Comparison of ENCODE assay signal across 10 mouse cellular contexts in genomic region chr6:50379136-50379535, GRCm38 (mm10).
DNase-seq lines count a peak whose midpoint lies in the region; ATAC-seq lines count a peak whose summit lies in the region.
"Had no signal": no experiment of that assay in that cellular context is flagged by ENCODE, and none has a peak within 500 bp of the region (broad histone marks: within the 10 kb centered on the region; RNA-seq: fewer than 3 reads in every experiment).

No protein-coding gene starts in this region.

- WGBS in kidney, embryonic 14.5 days: 65% methylated on average over 5 of the region's 5 CpGs
- WGBS in kidney, embryonic 16.5 days: 61% methylated on average over 5 of the region's 5 CpGs
- 36% methylated on average over 5 of the region's 5 CpGs for WGBS in embryonic facial prominence, embryonic 14.5 days
- 33% methylated on average over 5 of the region's 5 CpGs for WGBS in limb, embryonic 12.5 days

- 0 out of 2 replicates have a peak overlapping the region, but pooled peaks have one; percentile 1 for H3K27ac ChIP-seq in kidney, embryonic 14.5 days (ENCODE audit: low read depth, low read length)
- no peak overlapping the region for H3K27ac ChIP-seq in kidney, embryonic 16.5 days (ENCODE audit: low read length)
- H3K27ac ChIP-seq in embryonic facial prominence, embryonic 14.5 days (replicated peaks; ENCODE audit: low read depth, low read length): peak overlapping the region; percentile 62; the same call in 1 of the 2 replicates
- H3K27ac ChIP-seq in limb, embryonic 12.5 days: peak overlapping the region; percentile 71

- DNase-seq in Muller cell, postnatal 12 days (ENCODE audit: inconsistent ontology term): peak; percentile 85
- peak; percentile 61 for DNase-seq in embryonic facial prominence, embryonic 14.5 days (ENCODE audit: low spot score)
- DNase-seq in thymus, postnatal 25 days: no peak
- DNase-seq in adrenal gland, adult 18-20 months (ENCODE audit: low spot score in 2 of 2): no peak
- DNase-seq in layer of hippocampus, postnatal 36 days: no peak
- DNase-seq: gastrocnemius, postnatal 14 days had no signal

- H3K27me3 ChIP-seq in kidney, embryonic 14.5 days (ENCODE audit: control insufficient read depth, insufficient read depth, low read length): no peaks in the 10 kb centered on the region
- no peaks in the 10 kb centered on the region for H3K27me3 ChIP-seq in kidney, embryonic 16.5 days (ENCODE audit: insufficient read depth, low read length)
- no peaks in the 10 kb centered on the region for H3K27me3 ChIP-seq in embryonic facial prominence, embryonic 14.5 days (replicated peaks; ENCODE audit: control insufficient read depth, insufficient read depth, low read length)
- no peaks in the 10 kb centered on the region for H3K27me3 ChIP-seq in limb, embryonic 12.5 days

- H3K4me2 ChIP-seq in kidney, embryonic 14.5 days (replicated peaks; ENCODE audit: low read depth, low read length): no peak overlapping the region
- no peak overlapping the region for H3K4me2 ChIP-seq in kidney, embryonic 16.5 days (replicated peaks; ENCODE audit: low read depth, low read length)
- H3K4me2 ChIP-seq in embryonic facial prominence, embryonic 14.5 days (ENCODE audit: low read depth, low read length): no peak overlapping the region
- H3K4me2 ChIP-seq in limb, embryonic 12.5 days: peak overlapping the region; percentile 6; the same call in 1 of the 2 replicates

- H3K4me3 ChIP-seq in kidney, embryonic 14.5 days (ENCODE audit: low read length): no peak overlapping the region
- no peak overlapping the region for H3K4me3 ChIP-seq in kidney, embryonic 16.5 days (ENCODE audit: low read length)
- H3K4me3 ChIP-seq in embryonic facial prominence, embryonic 14.5 days (ENCODE audit: low read depth, low read length): no peak overlapping the region
- H3K4me3 ChIP-seq in limb, embryonic 12.5 days (replicated peaks): no peak overlapping the region

- 0 out of 2 replicates have a peak, but pooled peaks cover 6% of the 10 kb centered on the region for H3K4me1 ChIP-seq in kidney, embryonic 14.5 days (ENCODE audit: control insufficient read depth, insufficient read depth, low read length)
- H3K4me1 ChIP-seq in kidney, embryonic 16.5 days (ENCODE audit: insufficient read depth, low read length): peaks cover 33% of the 10 kb centered on the region
- H3K4me1 ChIP-seq in embryonic facial prominence, embryonic 14.5 days (ENCODE audit: control insufficient read depth, insufficient read depth, low read length): peaks cover 42% of the 10 kb centered on the region
- H3K4me1 ChIP-seq in limb, embryonic 12.5 days (replicated peaks): peaks cover 64% of the 10 kb centered on the region

- H3K36me3 ChIP-seq in kidney, embryonic 14.5 days (ENCODE audit: control insufficient read depth, insufficient read depth, low read length): no peaks in the 10 kb centered on the region
- no peaks in the 10 kb centered on the region for H3K36me3 ChIP-seq in kidney, embryonic 16.5 days (ENCODE audit: insufficient read depth, low read length)
- H3K36me3 ChIP-seq in embryonic facial prominence, embryonic 14.5 days (ENCODE audit: control insufficient read depth, insufficient read depth, low read length): no peaks in the 10 kb centered on the region
- H3K36me3 ChIP-seq in limb, embryonic 12.5 days: no peaks in the 10 kb centered on the region

- no peaks in the 10 kb centered on the region for H3K9me3 ChIP-seq in kidney, embryonic 14.5 days (ENCODE audit: control insufficient read depth, low read length)
- no peaks in the 10 kb centered on the region for H3K9me3 ChIP-seq in kidney, embryonic 16.5 days (ENCODE audit: low read length)
- no peaks in the 10 kb centered on the region for H3K9me3 ChIP-seq in embryonic facial prominence, embryonic 14.5 days (ENCODE audit: control insufficient read depth, low read length)
- H3K9me3 ChIP-seq in limb, embryonic 12.5 days: no peaks in the 10 kb centered on the region

- H3K9ac ChIP-seq in kidney, embryonic 14.5 days (ENCODE audit: low read depth, low read length): no peak overlapping the region
- no peak overlapping the region for H3K9ac ChIP-seq in kidney, embryonic 16.5 days (replicated peaks; ENCODE audit: low read length)
- no peak overlapping the region for H3K9ac ChIP-seq in embryonic facial prominence, embryonic 14.5 days (ENCODE audit: low read depth, low read length)
- no peak overlapping the region for H3K9ac ChIP-seq in limb, embryonic 12.5 days (replicated peaks)

- ATAC-seq in kidney, embryonic 14.5 days (ENCODE audit: low FRiP score, low TSS enrichment): no peak
- ATAC-seq in kidney, embryonic 16.5 days (ENCODE audit: low FRiP score, low TSS enrichment): no peak
- no peak for ATAC-seq in embryonic facial prominence, embryonic 14.5 days (ENCODE audit: low read depth)
- no peak for ATAC-seq in limb, embryonic 12.5 days (ENCODE audit: insufficient number of reproducible peaks, insufficient read depth, low FRiP score, low TSS enrichment, low read depth)
- ATAC-seq: hindbrain, embryonic 16.5 days had no signal

Comparison
In these comparisons a context has a peak if more than half of its experiments do, and no peak if none do; other contexts are left out.
1. DNase-seq: peak in Muller cell, postnatal 12 days (single experiment) and embryonic facial prominence, embryonic 14.5 days (single experiment); none in thymus, postnatal 25 days (single experiment), adrenal gland, adult 18-20 months (0 of 2) and layer of hippocampus, postnatal 36 days (0 of 2).